Mouse (Mus musculus) forebrain, postnatal 0 days (tissue): ENCODE data around the gene Aox4. TPM values are rescaled to one million over a fixed set of nuclear protein-coding genes. Genes with fewer than 3 reads are reported as not detected.

Experiments
- ATAC-seq: fragments of 200-750 bp; cut with Nextera tagmentation; 2 replicates; pipeline ENCODE4 v1.8.0; 2017; ENCODE audit warnings: mild to moderate bottlenecking, moderate library complexity
- DNase-seq: peaks from one replicate; pipeline ENCODE4 v3.0.0-alpha.2; 2015
- H3K27ac ChIP-seq: fragments of 300-500 bp; sonication (generic); 2 replicates; pipeline ENCODE4 v1.5.1; 2014; ENCODE audit warnings: low read depth, mild to moderate bottlenecking, antibody characterized with exemption, low read length, moderate library complexity, mixed read lengths
- H3K27me3 ChIP-seq: fragments of 300-500 bp; sonication (generic); 2 replicates; pipeline ENCODE4 v1.6.1; 2014; ENCODE audit warnings: mild to moderate bottlenecking, low read length, mixed read lengths; ENCODE audit not compliant: insufficient read depth
- H3K36me3 ChIP-seq: fragments of 300-500 bp; sonication (generic); 2 replicates; pipeline ENCODE4 v1.6.1; 2014; ENCODE audit warnings: mild to moderate bottlenecking, moderate library complexity; ENCODE audit not compliant: insufficient read depth
- H3K4me1 ChIP-seq: fragments of 300-500 bp; sonication (generic); 2 replicates; pipeline ENCODE4 v1.6.1; 2014; ENCODE audit warnings: antibody characterized with exemption; ENCODE audit not compliant: insufficient read depth
- H3K4me2 ChIP-seq: fragments of 300-500 bp; sonication (generic); 2 replicates; pipeline ENCODE4 v1.6.1; 2014; ENCODE audit warnings: low read depth, mild to moderate bottlenecking, moderate library complexity
- H3K4me3 ChIP-seq: fragments of 300-500 bp; sonication (generic); 2 replicates; pipeline ENCODE4 v1.5.1; 2014; ENCODE audit warnings: low read depth, low read length, mixed read lengths
- H3K9ac ChIP-seq: fragments of 300-500 bp; sonication (generic); 2 replicates; pipeline ENCODE4 v1.6.1; 2014; ENCODE audit warnings: mild to moderate bottlenecking
- H3K9me3 ChIP-seq: fragments of 300-500 bp; sonication (generic); 2 replicates; pipeline ENCODE4 v1.6.1; 2016; ENCODE audit warnings: low read length
- CTCF ChIP-seq: sonication (generic); IDR thresholded peaks from 2 replicates; pipeline ENCODE4 v1.5.1; 2016; ENCODE audit warnings: antibody characterized with exemption, control low read depth, low read depth
- WGBS: fragments of 180-500 bp; shearing (Covaris S2); extraction: QIAGEN DNeasy Blood & Tissue Kit; methylation state at CpG from one replicate; pipeline ENCODE4 v1.1.7; 2014; 5-methylcytosine and 5-hydroxymethylcytosine counted together
- polyA plus RNA-seq: library from polyadenylated mRNA; unstranded; fragments of >200 nt; fragmentation: Nextera tagmentation; extraction: Ambion mirVana; gene quantifications from 2 replicates; pipeline ENCODE4 v1.2.1, GENCODE M21; 2015
- total RNA-seq: library from RNA; depleted of rRNA; stranded (reverse); fragments of >200 nt; gene quantifications from 2 replicates; pipeline ENCODE4 v1.2.3, GENCODE M21; 2014; rRNA removed

The Aox4 gene
- total and polyA plus RNA-seq, 2 experiments from 2014 or later = 0.95 to 1.2 TPM

GRCm38 (mm10) chr1:58308594-58308993 is 98.4 kb downstream of the Aox4 start:
- H3K27me3 ChIP-seq = no peaks in the 10 kb centered on the region
- 92% methylated on average over 8 of the region's 8 CpGs for WGBS
- H3K27ac ChIP-seq = no peak overlapping the region
- no peak for TF ChIP-seq CTCF
- no peak overlapping the region for H3K4me3 ChIP-seq
- ATAC-seq (no peak), DNase-seq (no peak)
- H3K36me3 ChIP-seq = no peaks in the 10 kb centered on the region
- no peak overlapping the region for H3K9ac ChIP-seq
- H3K4me1 ChIP-seq = no peaks in the 10 kb centered on the region
- no peaks in the 10 kb centered on the region for H3K9me3 ChIP-seq
- H3K4me2 ChIP-seq = no peak overlapping the region

- Histone ChIP-seq H3K4me3 (no peak overlapping the region), H3K9ac (no peak overlapping the region), H3K4me1 (no peaks in the 10 kb centered on the region), H3K4me2 (no peak overlapping the region), H3K9me3 (no peaks in the 10 kb centered on the region), H3K36me3 (no peaks in the 10 kb centered on the region), H3K27ac (no peak overlapping the region), H3K27me3 (no peaks in the 10 kb centered on the region)
- no peak for ATAC-seq
- 85% methylated on average over 4 of the region's 4 CpGs for WGBS
- TF ChIP-seq CTCF = no peak
- no peak for DNase-seq
Measured at GRCm38 (mm10) chr1:58309853-58310252, 99.7 kb downstream of the Aox4 start.

GRCm38 (mm10) chr1:58311221-58311864 is 101.1 kb downstream of the Aox4 start:
- no peak for DNase-seq
- H3K4me1 ChIP-seq = no peaks in the 10 kb centered on the region
- no peak overlapping the region for H3K9ac ChIP-seq
- no peak overlapping the region for H3K4me3 ChIP-seq
- H3K27ac ChIP-seq = no peak overlapping the region
- no peaks in the 10 kb centered on the region for H3K27me3 ChIP-seq
- 75% methylated on average over 7 of the region's 7 CpGs for WGBS
- no peak for ATAC-seq
- no peaks in the 10 kb centered on the region for H3K9me3 ChIP-seq
- no peaks in the 10 kb centered on the region for H3K36me3 ChIP-seq
- no peak overlapping the region for H3K4me2 ChIP-seq
- TF ChIP-seq CTCF = no peak

GRCm38 (mm10) chr1:58313173-58313572 is 103.0 kb downstream of the Aox4 start:
- no peak overlapping the region for H3K4me2 ChIP-seq
- DNase-seq (no peak), ATAC-seq (no peak)
- no peaks in the 10 kb centered on the region for H3K27me3 ChIP-seq
- H3K9me3 ChIP-seq = no peaks in the 10 kb centered on the region
- H3K27ac ChIP-seq = no peak overlapping the region
- TF ChIP-seq CTCF = no peak
- WGBS = 84% methylated on average over 8 of the region's 8 CpGs
- no peak overlapping the region for H3K9ac ChIP-seq
- no peaks in the 10 kb centered on the region for H3K4me1 ChIP-seq
- H3K36me3 ChIP-seq = no peaks in the 10 kb centered on the region
- no peak overlapping the region for H3K4me3 ChIP-seq

GRCm38 (mm10) chr1:58315532-58315931 is 105.3 kb downstream of the Aox4 start:
- H3K9ac ChIP-seq = no peak overlapping the region
- H3K4me1 ChIP-seq = no peaks in the 10 kb centered on the region
- no peaks in the 10 kb centered on the region for H3K9me3 ChIP-seq
- no peak for TF ChIP-seq CTCF
- ATAC-seq (no peak), DNase-seq (no peak)
- H3K27me3 ChIP-seq = no peaks in the 10 kb centered on the region
- no peaks in the 10 kb centered on the region for H3K36me3 ChIP-seq
- no peak overlapping the region for H3K27ac ChIP-seq
- 73% methylated on average over 6 of the region's 6 CpGs for WGBS
- H3K4me2 ChIP-seq = no peak overlapping the region
- H3K4me3 ChIP-seq = no peak overlapping the region

Other genes with a start within 250 kb of the Aox4 start
- 2.6 and 4.0 TPM in 2 replicates for gene Sgo2a, start 214.4 kb upstream of the Aox4 start, total RNA-seq
- 1.8 and 2.0 TPM in 2 replicates for gene Sgo2a, start 214.4 kb upstream of the Aox4 start, polyA plus RNA-seq
- gene Kctd18, start 191.4 kb upstream of the Aox4 start, total RNA-seq = 41.2 and 57.6 TPM in 2 replicates
- 21.8 and 27.5 TPM in 2 replicates for gene Kctd18, start 191.4 kb upstream of the Aox4 start, polyA plus RNA-seq
- gene Aox1, start 180.5 kb upstream of the Aox4 start, total RNA-seq = 0.69 and 0.90 TPM in 2 replicates
- 0.25 and 0.38 TPM in 2 replicates for gene Aox1, start 180.5 kb upstream of the Aox4 start, polyA plus RNA-seq
- gene Aox3, start 97.3 kb upstream of the Aox4 start, total RNA-seq = 0.77 and 0.90 TPM in 2 replicates
- 0.33 and 0.49 TPM in 2 replicates for gene Aox3, start 97.3 kb upstream of the Aox4 start, polyA plus RNA-seq
- gene Aox2, start 67.9 kb downstream of the Aox4 start, total RNA-seq = 0.05 TPM in 1 of 2 replicates, not detected in the other
- gene Aox2, start 67.9 kb downstream of the Aox4 start, polyA plus RNA-seq = not detected in 2 replicates
- gene Bzw1, start 182.5 kb downstream of the Aox4 start, total RNA-seq = 322 and 340 TPM in 2 replicates
- gene Bzw1, start 182.5 kb downstream of the Aox4 start, polyA plus RNA-seq = 344 and 354 TPM in 2 replicates
- gene Clk1, start 213.7 kb downstream of the Aox4 start, total RNA-seq = 121 and 143 TPM in 2 replicates
- 62.6 and 86.0 TPM in 2 replicates for gene Clk1, start 213.7 kb downstream of the Aox4 start, polyA plus RNA-seq
- 41.6 and 46.8 TPM in 2 replicates for gene Nif3l1, start 234.8 kb downstream of the Aox4 start, total RNA-seq
- 41.5 and 48.5 TPM in 2 replicates for gene Nif3l1, start 234.8 kb downstream of the Aox4 start, polyA plus RNA-seq
- 29.0 and 48.5 TPM in 2 replicates for gene Ppil3, start 235.1 kb downstream of the Aox4 start, total RNA-seq
- gene Ppil3, start 235.1 kb downstream of the Aox4 start, polyA plus RNA-seq = 53.5 and 55.4 TPM in 2 replicates